Comparison of ENCODE assay signal across 18 mouse cellular contexts in the genomic region with DNA sequence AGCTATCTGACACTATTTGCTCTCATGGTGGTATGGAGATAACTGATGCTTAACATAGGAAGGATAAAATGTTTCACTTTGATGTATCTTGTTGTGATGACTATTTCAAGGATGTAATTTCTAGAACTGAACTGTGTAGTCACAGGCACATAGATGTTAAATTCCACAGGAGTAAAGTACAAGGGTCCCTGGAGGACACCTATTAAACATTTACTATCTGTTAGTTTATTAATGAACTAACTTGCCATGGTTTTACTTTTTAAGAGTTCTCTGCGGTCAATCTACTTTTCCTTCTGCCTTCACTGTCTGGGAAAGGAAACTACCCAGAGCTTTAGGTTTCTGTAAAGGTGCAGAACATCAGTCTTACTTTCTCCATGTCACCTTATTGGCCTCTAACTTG.
"Had no signal": no experiment of that assay in that cellular context is flagged by ENCODE, and none has a peak within 500 bp of the region (broad histone marks: within the 10 kb centered on the region; RNA-seq: fewer than 3 reads in every experiment).

No protein-coding gene starts in this region.

- DNase-seq: lung, adult 18-20 months; lung, embryonic 14.5 days; lung, postnatal 10 days; lung, postnatal 4 days; midbrain, embryonic 14.5 days; right cerebral cortex, adult 18-20 months; right cerebral cortex, postnatal 25 days; right cerebral cortex, postnatal 4 days; spleen, adult 18-20 months; thymus, adult 18-20 months; thymus, postnatal 14 days; thymus, postnatal 36 days had no signal

- ATAC-seq: midbrain, embryonic 16.5 days had no signal

- H3K4me2 ChIP-seq: lung, embryonic 14.5 days; midbrain, embryonic 12.5 days; neural tube, embryonic 13.5 days; neural tube, embryonic 15.5 days had no signal

- H3K9ac ChIP-seq: lung, embryonic 14.5 days; midbrain, embryonic 12.5 days; neural tube, embryonic 13.5 days; neural tube, embryonic 15.5 days had no signal

- H3K27me3 ChIP-seq: midbrain, embryonic 12.5 days; neural tube, embryonic 13.5 days; neural tube, embryonic 15.5 days had no signal

- H3K9me3 ChIP-seq: midbrain, embryonic 10.5 days; midbrain, embryonic 12.5 days; neural tube, embryonic 13.5 days; neural tube, embryonic 15.5 days had no signal

- H3K4me1 ChIP-seq: midbrain, embryonic 10.5 days; midbrain, embryonic 12.5 days; neural tube, embryonic 13.5 days; neural tube, embryonic 15.5 days had no signal

- H3K4me3 ChIP-seq: midbrain, embryonic 10.5 days; midbrain, embryonic 12.5 days; myocyte; neural tube, embryonic 13.5 days; neural tube, embryonic 15.5 days had no signal

- H3K36me3 ChIP-seq: midbrain, embryonic 10.5 days; midbrain, embryonic 12.5 days; neural tube, embryonic 13.5 days; neural tube, embryonic 15.5 days had no signal

- H3K27ac ChIP-seq: midbrain, embryonic 10.5 days; midbrain, embryonic 12.5 days; neural tube, embryonic 13.5 days; neural tube, embryonic 15.5 days had no signal
